Mouse (Mus musculus) bone marrow, adult 2 months (tissue): Measurements from ENCODE around the gene Nufip2.

Source experiments
- CTCF ChIP-seq: fragments of 200-500 bp; IDR thresholded peaks from 2 replicates; pipeline ENCODE4 v1.5.1; 2011; ENCODE audit warnings: low read length, control low read depth; ENCODE audit not compliant: control insufficient read depth, insufficient read depth
- POLR2A ChIP-seq: fragments of 200-500 bp; IDR thresholded peaks from 2 replicates; pipeline ENCODE4 v1.6.1; 2011; ENCODE audit warnings: low read depth, mild to moderate bottlenecking, control low read depth, low read length, borderline replicate concordance; ENCODE audit not compliant: control insufficient read depth

DNA sequence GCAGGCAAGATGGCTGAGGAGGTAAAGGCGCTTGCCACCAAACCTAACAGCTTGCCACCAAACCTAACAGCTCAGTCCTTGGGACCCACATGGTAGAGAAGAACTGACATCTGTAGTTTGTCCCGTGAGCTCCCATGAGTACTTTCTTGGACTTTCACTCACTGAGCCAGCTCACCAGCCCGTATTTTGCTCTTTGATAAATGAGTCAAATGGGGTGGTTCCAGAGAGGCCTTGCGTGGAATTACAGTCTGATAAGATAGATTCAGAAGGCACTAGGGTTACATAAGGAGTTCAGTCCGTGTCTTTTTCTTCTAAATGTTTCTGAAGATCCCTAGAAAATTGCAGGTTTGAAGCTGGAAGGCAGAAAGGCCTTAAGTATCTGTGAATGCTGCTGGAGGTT, 66.6 kb downstream of the Nufip2 start:
- TF ChIP-seq POLR2A (no peak), CTCF (no peak)
